Mouse (Mus musculus): ENCODE data around the gene Eif4g1. TPM values are rescaled to one million over a fixed set of nuclear protein-coding genes. Genes with fewer than 3 reads are reported as not detected.

Gene Eif4g1
- polyA plus RNA-seq, 1 experiment from 2014 or later: 267 TPM

DNA sequence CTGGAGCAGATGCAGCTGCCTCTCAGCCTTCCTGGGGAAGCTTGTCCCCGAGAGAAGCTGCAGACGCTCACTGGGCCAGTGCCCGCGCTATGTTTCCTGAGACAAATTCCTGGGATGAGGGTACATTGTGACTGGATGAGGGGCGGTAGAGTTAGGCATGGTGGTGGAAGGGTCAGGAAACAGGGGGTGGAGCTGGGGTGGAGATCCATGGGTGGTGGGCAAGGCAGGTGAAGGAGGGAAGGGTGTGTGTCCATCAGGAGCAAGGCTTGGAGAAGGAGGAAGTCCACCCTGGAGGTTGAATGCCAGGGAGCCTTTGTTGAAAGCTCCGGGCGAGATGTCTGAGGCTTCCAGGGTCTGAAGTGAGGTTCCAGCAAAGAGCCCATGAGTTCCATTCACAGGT is 57.2 kb downstream of the Eif4g1 start:
- no peak for DNase-seq (ENCODE audit: low spot score)
- WGBS: 76% methylated on average over 7 of the region's 7 CpGs
- Histone ChIP-seq H3K9me3 (replicated peaks) (no peaks in the 10 kb centered on the region), H3K4me1 (peaks cover 19% of the 10 kb centered on the region; the same call in 1 of the 2 replicates), H3K4me3 (no peak overlapping the region), H3K27ac (0 out of 2 replicates have a peak overlapping the region, but pooled peaks have one; percentile 11), H3K27me3 (ENCODE audit: low read depth, poor library complexity, severe bottlenecking) (peaks cover 6% of the 10 kb centered on the region; the same call in 1 of the 2 replicates), H3K36me3 (peaks cover 24% of the 10 kb centered on the region)

DNA sequence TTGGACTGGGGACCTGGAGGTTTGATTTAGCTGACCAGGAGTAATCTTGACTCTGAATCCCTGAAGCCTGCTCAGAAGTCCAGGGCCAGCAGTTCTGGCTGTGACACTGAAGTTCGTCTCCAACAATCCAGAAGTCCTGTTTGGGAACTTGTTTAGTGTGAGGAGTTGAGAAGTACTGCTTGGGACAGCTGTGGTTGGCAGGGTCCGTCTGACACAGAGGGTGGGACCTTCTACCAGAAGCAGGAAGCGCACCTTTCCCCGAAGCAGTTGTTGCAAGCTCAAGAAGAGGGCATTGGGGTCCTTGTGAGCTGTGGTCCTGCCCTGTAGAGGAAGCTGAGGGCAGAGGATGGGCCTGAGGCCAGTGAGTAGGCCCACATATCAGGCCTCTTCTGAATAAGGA is 57.6 kb downstream of the Eif4g1 start:
- Histone ChIP-seq H3K27ac (0 out of 2 replicates have a peak overlapping the region, but pooled peaks have one; percentile 42), H3K27me3 (ENCODE audit: low read depth, poor library complexity, severe bottlenecking) (peaks cover 6% of the 10 kb centered on the region; the same call in 1 of the 2 replicates), H3K4me1 (peaks cover 23% of the 10 kb centered on the region; the same call in 1 of the 2 replicates), H3K36me3 (peaks cover 20% of the 10 kb centered on the region), H3K4me3 (no peak overlapping the region), H3K9me3 (replicated peaks) (no peaks in the 10 kb centered on the region)
- no peak for DNase-seq (ENCODE audit: low spot score)
- 83% methylated on average over 4 of the region's 4 CpGs for WGBS

GRCm38 (mm10) chr16:20726384-20726783 is 58.3 kb downstream of the Eif4g1 start:
- 67% methylated on average over 1 of the region's 1 CpGs for WGBS
- DNase-seq (ENCODE audit: low spot score): no peak
- Histone ChIP-seq H3K36me3 (peaks cover 13% of the 10 kb centered on the region), H3K4me3 (no peak overlapping the region), H3K9me3 (replicated peaks) (no peaks in the 10 kb centered on the region), H3K27ac (no peak overlapping the region), H3K4me1 (peaks cover 23% of the 10 kb centered on the region; the same call in 1 of the 2 replicates), H3K27me3 (ENCODE audit: low read depth, poor library complexity, severe bottlenecking) (peaks cover 8% of the 10 kb centered on the region)

DNA sequence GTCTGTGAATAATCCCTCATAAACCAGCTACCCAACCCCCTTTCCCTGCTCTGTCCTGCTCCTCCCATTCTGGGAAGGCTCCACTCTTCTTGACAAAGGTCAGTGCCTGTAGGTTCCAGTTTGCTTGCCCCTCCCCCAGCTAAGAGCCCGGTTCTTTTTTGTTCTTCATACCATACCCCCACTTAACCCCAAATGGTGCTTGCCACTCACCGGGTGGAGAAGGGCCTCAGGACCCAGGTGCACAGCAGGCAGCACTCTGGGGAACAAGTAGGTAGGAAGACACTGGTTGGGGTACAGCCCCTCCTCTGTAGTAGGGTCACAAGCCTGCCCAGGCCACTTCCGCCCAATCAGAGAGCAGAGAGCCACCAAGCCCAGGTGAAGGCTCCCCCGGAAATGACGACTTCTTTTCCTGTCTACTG is 62.2 kb downstream of the Eif4g1 start:
- peaks cover 37% of the 10 kb centered on the region for H3K27me3 ChIP-seq (ENCODE audit: low read depth, poor library complexity, severe bottlenecking)
- WGBS: 40% methylated on average over 5 of the region's 5 CpGs
- peaks cover 42% of the 10 kb centered on the region for H3K4me1 ChIP-seq
- no peak for DNase-seq (ENCODE audit: low spot score)
- no peak overlapping the region for H3K4me3 ChIP-seq
- no peaks in the 10 kb centered on the region for H3K36me3 ChIP-seq
- no peaks in the 10 kb centered on the region for H3K9me3 ChIP-seq (replicated peaks)
- no peak overlapping the region for H3K27ac ChIP-seq

DNA sequence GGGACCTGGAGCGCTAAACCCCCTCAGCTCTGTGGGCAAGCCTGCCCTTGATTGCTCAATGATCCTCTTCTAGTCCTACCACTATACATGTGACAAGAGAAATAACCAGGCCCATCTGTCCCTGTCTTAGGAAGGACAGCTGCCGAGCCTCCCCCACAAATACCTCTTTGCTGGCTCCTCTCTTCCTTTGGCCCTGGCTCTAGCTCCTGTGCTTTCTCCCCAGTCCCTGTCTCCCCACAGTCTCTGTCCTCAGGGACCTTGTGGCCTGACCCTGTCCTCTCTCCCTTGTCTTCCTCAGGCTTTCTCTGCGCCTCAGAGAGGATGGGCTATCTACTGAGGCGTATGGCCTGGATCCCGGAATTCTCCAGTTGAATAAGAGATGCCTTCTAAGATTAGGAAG is 63.6 kb downstream of the Eif4g1 start:
- no peaks in the 10 kb centered on the region for H3K9me3 ChIP-seq (replicated peaks)
- H3K27ac ChIP-seq: peak overlapping the region; percentile 89; the same call in 1 of the 2 replicates
- 65% methylated on average over 5 of the region's 5 CpGs for WGBS
- peaks cover 40% of the 10 kb centered on the region for H3K4me1 ChIP-seq
- no peaks in the 10 kb centered on the region for H3K36me3 ChIP-seq
- no peak for DNase-seq (ENCODE audit: low spot score)
- peaks cover 51% of the 10 kb centered on the region for H3K27me3 ChIP-seq (ENCODE audit: low read depth, poor library complexity, severe bottlenecking)
- no peak overlapping the region for H3K4me3 ChIP-seq

- peaks cover 58% of the 10 kb centered on the region for H3K27me3 ChIP-seq (ENCODE audit: low read depth, poor library complexity, severe bottlenecking)
- no peak for DNase-seq (ENCODE audit: low spot score)
- H3K27ac ChIP-seq: peak overlapping the region; percentile 89
- no peaks in the 10 kb centered on the region for H3K36me3 ChIP-seq
- no peaks in the 10 kb centered on the region for H3K9me3 ChIP-seq (replicated peaks)
- peaks cover 40% of the 10 kb centered on the region for H3K4me1 ChIP-seq
- peak overlapping the region; percentile 68 for H3K4me3 ChIP-seq
- under 1% methylated on average over 30 of the region's 30 CpGs for WGBS
These were observed 64.3 kb downstream of the Eif4g1 start for GRCm38 (mm10) chr16:20732251-20732924.

DNA sequence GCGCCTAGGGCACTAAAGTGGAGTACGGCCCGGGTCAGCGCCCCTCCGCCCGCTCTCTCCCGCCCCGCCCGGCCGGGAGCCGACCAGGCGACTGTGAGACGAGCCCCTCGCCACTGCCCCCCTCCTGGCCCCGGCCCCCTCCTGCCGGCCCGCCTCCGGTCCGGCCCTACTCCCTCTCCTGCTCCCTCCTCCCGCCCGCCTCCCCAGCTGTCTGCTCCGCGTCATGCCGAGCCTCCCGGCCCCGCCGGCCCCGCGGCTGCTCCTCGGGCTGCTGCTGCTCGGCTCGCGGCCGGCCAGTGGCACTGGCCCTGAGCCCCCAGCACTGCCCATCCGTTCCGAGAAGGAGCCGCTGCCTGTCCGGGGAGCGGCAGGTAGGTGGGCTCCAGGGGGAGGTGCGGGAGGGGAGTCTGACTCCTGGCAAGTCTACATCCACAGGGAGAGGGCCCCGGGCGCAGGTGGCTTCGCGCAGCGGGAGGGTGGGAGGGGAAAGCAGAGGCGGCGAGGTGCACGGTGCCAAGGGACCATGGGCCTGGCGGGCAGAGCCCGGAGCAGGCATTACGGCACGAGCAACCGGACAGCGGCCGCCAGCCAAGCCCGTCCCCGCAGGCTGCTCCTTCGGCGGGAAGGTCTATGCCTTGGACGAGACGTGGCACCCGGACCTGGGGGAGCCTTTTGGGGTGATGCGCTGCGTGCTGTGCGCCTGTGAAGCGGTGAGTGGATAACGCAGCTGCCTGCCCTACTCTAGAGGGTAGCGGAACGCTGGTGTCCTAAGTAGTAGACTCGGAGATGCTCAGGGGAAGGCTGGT is 65.0 kb downstream of the Eif4g1 start, which contains the start of gene Chrd:
Gene Chrd (plus strand): TSS at position 203 of the 806 bp plus-strand sequence.
- 1% methylated on average over 66 of the region's 70 CpGs for WGBS
- Histone ChIP-seq H3K36me3 (no peaks in the 10 kb centered on the region), H3K9me3 (replicated peaks) (no peaks in the 10 kb centered on the region), H3K27ac (peak within 1 kb of the TSS; percentile 89), H3K27me3 (ENCODE audit: low read depth, poor library complexity, severe bottlenecking) (peaks cover 63% of the 10 kb centered on the region), H3K4me3 (peak within 1 kb of the TSS; percentile 68), H3K4me1 (peaks cover 40% of the 10 kb centered on the region)
- peak; percentile 83 for DNase-seq (ENCODE audit: low spot score)

DNA sequence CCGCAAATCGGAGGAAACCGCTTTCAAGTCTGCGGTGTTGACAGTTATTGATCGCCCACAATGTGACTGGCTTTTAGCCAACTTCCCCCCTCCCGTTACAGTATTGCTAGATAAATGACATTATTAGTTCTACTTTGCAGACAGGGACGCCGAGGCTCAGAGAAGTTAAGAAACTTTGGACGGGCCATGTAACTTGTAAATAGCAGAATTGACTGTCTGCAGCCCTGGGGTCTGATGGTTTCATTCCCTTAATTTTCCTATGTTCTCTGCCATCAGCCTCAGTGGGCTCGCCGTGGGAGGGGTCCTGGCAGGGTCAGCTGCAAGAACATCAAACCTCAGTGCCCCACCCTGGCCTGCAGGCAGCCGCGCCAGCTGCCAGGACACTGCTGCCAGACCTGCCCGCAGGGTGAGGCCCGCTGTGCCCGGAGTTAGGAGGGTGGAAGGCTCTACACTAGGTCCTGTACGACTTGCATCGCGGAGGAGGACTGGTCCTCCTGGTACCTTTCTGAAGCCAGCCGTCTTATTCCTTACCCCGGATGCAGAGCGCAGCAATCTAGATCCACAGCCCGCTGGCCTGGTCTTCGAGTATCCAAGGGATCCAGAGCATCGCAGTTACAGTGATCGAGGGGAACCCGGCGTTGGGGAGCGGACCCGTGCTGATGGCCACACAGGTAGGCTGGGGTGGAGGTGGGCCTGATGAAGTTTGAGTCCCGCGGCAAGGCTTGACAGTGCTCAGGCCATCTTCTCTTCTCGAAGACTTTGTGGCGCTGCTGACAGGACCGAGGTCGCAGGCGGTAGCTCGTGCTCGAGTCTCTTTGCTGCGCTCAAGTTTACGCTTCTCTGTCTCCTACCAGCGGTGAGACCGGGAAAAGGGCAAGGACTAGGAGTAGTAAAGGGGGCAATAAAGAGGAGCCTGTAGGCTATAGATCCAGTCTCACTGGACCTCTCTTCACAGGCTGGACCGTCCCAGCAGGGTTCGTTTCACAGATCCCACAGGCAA is 65.9 kb downstream of the Eif4g1 start, which contains the start of gene Thpo:
Gene Thpo (minus strand): TSS at position 781 of the 1,000 bp plus-strand sequence.
- Histone ChIP-seq H3K27ac (peak within 1 kb of the TSS; percentile 89), H3K36me3 (no peaks in the 10 kb centered on the region), H3K27me3 (ENCODE audit: low read depth, poor library complexity, severe bottlenecking) (peaks cover 64% of the 10 kb centered on the region), H3K4me3 (peak within 1 kb of the TSS; percentile 68), H3K9me3 (replicated peaks) (no peaks in the 10 kb centered on the region), H3K4me1 (peaks cover 40% of the 10 kb centered on the region)
- peak; percentile 57 for DNase-seq (ENCODE audit: low spot score)
- WGBS: 1% methylated on average over 45 of the region's 45 CpGs

- Histone ChIP-seq H3K4me1 (peaks cover 32% of the 10 kb centered on the region), H3K27me3 (ENCODE audit: low read depth, poor library complexity, severe bottlenecking) (peaks cover 62% of the 10 kb centered on the region), H3K36me3 (no peaks in the 10 kb centered on the region), H3K4me3 (no peak overlapping the region), H3K27ac (no peak overlapping the region), H3K9me3 (replicated peaks) (no peaks in the 10 kb centered on the region)
- WGBS: 75% methylated on average over 5 of the region's 5 CpGs
- DNase-seq (ENCODE audit: low spot score): no peak
These were observed 67.5 kb downstream of the Eif4g1 start for GRCm38 (mm10) chr16:20735651-20736050.

GRCm38 (mm10) chr16:20736168-20736567 is 68.1 kb downstream of the Eif4g1 start:
- Histone ChIP-seq H3K9me3 (replicated peaks) (no peaks in the 10 kb centered on the region), H3K4me3 (no peak overlapping the region), H3K27ac (no peak overlapping the region), H3K4me1 (peaks cover 31% of the 10 kb centered on the region), H3K27me3 (ENCODE audit: low read depth, poor library complexity, severe bottlenecking) (peaks cover 62% of the 10 kb centered on the region), H3K36me3 (no peaks in the 10 kb centered on the region)
- 92% methylated on average over 7 of the region's 7 CpGs for WGBS
- DNase-seq (ENCODE audit: low spot score): peak; percentile 24

- Histone ChIP-seq H3K27me3 (ENCODE audit: low read depth, poor library complexity, severe bottlenecking) (peaks cover 56% of the 10 kb centered on the region), H3K4me3 (no peak overlapping the region), H3K27ac (no peak overlapping the region), H3K9me3 (replicated peaks) (no peaks in the 10 kb centered on the region), H3K4me1 (peaks cover 28% of the 10 kb centered on the region), H3K36me3 (no peaks in the 10 kb centered on the region)
- WGBS: 90% methylated on average over 5 of the region's 5 CpGs
- no peak for DNase-seq (ENCODE audit: low spot score)
These were observed 68.7 kb downstream of the Eif4g1 start for GRCm38 (mm10) chr16:20736823-20737222.

GRCm38 (mm10) chr16:20739845-20740244 is 71.7 kb downstream of the Eif4g1 start:
- 88% methylated on average over 9 of the region's 9 CpGs for WGBS
- Histone ChIP-seq H3K4me3 (no peak overlapping the region), H3K36me3 (no peaks in the 10 kb centered on the region), H3K9me3 (replicated peaks) (no peaks in the 10 kb centered on the region), H3K27ac (no peak overlapping the region), H3K27me3 (ENCODE audit: low read depth, poor library complexity, severe bottlenecking) (peaks cover 36% of the 10 kb centered on the region), H3K4me1 (no peaks in the 10 kb centered on the region)
- DNase-seq (ENCODE audit: low spot score): peak; percentile 25
